Mouse (Mus musculus) midbrain, embryonic 14.5 days (tissue): ENCODE data around the gene Tmem151b. TPM values are rescaled to one million over a fixed set of nuclear protein-coding genes. Genes with fewer than 3 reads are reported as not detected.
A peak's percentile ranks its signal among the peaks of the same experiment; 100 is the strongest.

Experiments
- ATAC-seq: fragments of 200-750 bp; cut with Nextera tagmentation; 2 replicates; pipeline ENCODE4 v1.8.0; 2017; ENCODE audit warnings: moderate number of reproducible peaks, moderate library complexity; ENCODE audit not compliant: low FRiP score, low TSS enrichment
- DNase-seq: peaks from one replicate; pipeline ENCODE4 v3.0.0-alpha.2; 2015
- H3K27ac ChIP-seq: fragments of 300-500 bp; sonication (generic); replicated peaks from 2 replicates; pipeline ENCODE4 v1.5.1; 2014; ENCODE audit warnings: mild to moderate bottlenecking, low read depth, low read length, moderate library complexity
- H3K27me3 ChIP-seq: fragments of 300-500 bp; sonication (generic); 2 replicates; pipeline ENCODE4 v1.6.1; 2014; ENCODE audit warnings: low read length, control low read depth, mixed read lengths; ENCODE audit not compliant: control insufficient read depth, insufficient read depth
- H3K36me3 ChIP-seq: fragments of 300-500 bp; sonication (generic); 2 replicates; pipeline ENCODE4 v1.6.1; 2014; ENCODE audit warnings: low read length, control low read depth; ENCODE audit not compliant: control insufficient read depth, insufficient read depth
- H3K4me1 ChIP-seq: fragments of 300-500 bp; sonication (generic); 2 replicates; pipeline ENCODE4 v1.6.1; 2014; ENCODE audit warnings: mild to moderate bottlenecking, antibody characterized with exemption, low read length, control low read depth; ENCODE audit not compliant: control insufficient read depth, insufficient read depth
- H3K4me2 ChIP-seq: fragments of 300-500 bp; sonication (generic); 2 replicates; pipeline ENCODE4 v1.6.1; 2014; ENCODE audit warnings: mild to moderate bottlenecking, low read length, moderate library complexity
- H3K4me3 ChIP-seq: fragments of 300-500 bp; sonication (generic); replicated peaks from 2 replicates; pipeline ENCODE4 v1.5.1; 2014; ENCODE audit warnings: low read depth, low read length
- H3K9ac ChIP-seq: fragments of 300-500 bp; sonication (generic); replicated peaks from 2 replicates; pipeline ENCODE4 v1.6.1; 2014; ENCODE audit warnings: mild to moderate bottlenecking, low read length, moderate library complexity
- H3K9me3 ChIP-seq: fragments of 300-500 bp; sonication (generic); 2 replicates; pipeline ENCODE4 v1.6.1; 2016; ENCODE audit warnings: low read length, control low read depth, mixed read lengths; ENCODE audit not compliant: control insufficient read depth
- WGBS: fragments of 180-500 bp; shearing (Covaris S2); extraction: QIAGEN DNeasy Blood & Tissue Kit; methylation state at CpG from one replicate; pipeline ENCODE4 v1.1.7; 2014; 5-methylcytosine and 5-hydroxymethylcytosine counted together
- polyA plus RNA-seq: library from polyadenylated mRNA; unstranded; fragments of >200 nt; fragmentation: Nextera tagmentation; extraction: Ambion mirVana; gene quantifications from 2 replicates; pipeline ENCODE4 v1.2.1, GENCODE M21; 2014

Gene Tmem151b
- polyA plus RNA-seq, 1 experiment from 2014 or later, result 20.4 TPM

DNA sequence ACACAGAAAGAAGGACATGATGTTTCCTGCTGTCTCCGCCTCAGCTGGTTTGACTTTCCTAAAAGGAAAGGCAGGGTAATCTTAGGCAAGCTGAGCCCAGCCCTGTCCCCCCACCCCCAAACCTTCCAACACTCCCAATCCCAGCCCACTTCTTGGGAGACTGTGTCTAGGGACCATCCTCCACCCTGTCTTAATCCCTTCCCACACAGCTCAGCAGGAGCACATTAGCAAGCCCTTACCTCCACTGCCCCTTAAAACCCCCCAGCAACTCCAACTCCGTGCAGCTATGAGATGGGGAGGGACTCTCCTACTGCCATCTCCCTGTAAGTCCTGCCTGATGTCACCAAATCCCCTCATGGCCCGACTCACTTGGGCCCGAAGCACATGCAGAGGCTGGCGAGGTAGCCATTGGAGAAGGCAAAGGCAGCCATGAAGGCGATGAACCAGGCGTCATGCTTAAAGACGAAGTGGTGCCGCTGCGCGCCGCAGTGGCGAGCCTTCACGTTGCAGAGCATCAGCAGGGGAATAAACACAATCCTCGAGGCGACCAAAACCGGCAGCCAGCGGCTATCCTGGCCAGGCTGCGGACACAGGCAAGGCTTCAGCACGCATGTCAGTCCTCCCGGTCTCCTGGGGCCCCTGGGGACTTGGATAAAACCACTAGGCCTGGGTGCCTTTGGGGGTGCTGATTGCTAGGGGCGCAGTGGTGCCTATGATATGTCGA lies 36.4 kb upstream of the Tmem151b start:
- Histone ChIP-seq H3K36me3 (no peaks in the 10 kb centered on the region), H3K27me3 (no peaks in the 10 kb centered on the region), H3K4me2 (no peak overlapping the region), H3K9ac (no peak overlapping the region), H3K9me3 (no peaks in the 10 kb centered on the region), H3K4me1 (peaks cover 13% of the 10 kb centered on the region; the same call in 1 of the 2 replicates), H3K27ac (0 out of 2 replicates have a peak overlapping the region, but pooled peaks have one; percentile 61), H3K4me3 (no peak overlapping the region)
- no peak for DNase-seq
- WGBS, result 59% methylated on average over 23 of the region's 23 CpGs
- no peak for ATAC-seq

DNA sequence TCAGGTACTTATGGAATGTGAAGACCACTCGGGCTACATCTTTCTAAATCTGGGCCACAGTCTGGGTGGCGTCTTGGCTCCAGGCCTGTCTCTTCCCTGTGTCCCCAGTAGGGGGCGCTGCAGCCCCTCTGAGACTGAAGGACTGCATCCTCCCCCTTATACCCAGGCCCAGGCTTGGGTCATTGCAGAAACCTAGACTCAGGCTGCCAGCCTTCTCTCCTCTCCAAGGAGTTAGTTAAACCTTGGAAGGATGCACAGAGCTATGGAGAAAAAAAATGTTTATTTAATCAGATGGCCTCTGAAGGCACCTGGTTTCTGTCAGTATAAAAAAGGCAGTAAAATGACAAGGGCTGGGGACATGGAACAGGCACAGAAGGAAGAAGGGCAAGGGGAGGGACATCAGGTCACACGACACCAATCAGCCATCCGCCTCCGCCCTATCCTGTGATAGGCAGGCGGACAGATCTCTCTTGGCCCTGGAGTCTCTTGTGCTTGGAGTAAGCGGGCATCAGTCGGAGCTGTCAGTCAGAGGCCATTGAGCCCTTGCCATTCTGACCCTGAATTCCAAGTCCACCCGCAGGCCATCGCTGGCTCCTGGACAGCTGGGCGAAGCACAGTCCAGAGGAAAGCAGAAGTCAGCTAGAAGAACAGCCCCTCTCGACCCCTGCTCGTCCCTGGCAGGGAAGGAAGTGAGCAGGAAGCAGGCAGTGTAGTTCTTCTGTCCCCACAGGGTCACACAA lies 35.6 kb upstream of the Tmem151b start:
- H3K27me3 ChIP-seq, result no peaks in the 10 kb centered on the region
- no peak overlapping the region for H3K4me2 ChIP-seq
- DNase-seq, result peak; percentile 83
- peaks cover 13% of the 10 kb centered on the region; the same call in 1 of the 2 replicates for H3K4me1 ChIP-seq
- peak; percentile 67 for ATAC-seq
- H3K27ac ChIP-seq, result peak overlapping the region; percentile 61
- no peak overlapping the region for H3K4me3 ChIP-seq
- WGBS, result 13% methylated on average over 14 of the region's 14 CpGs
- no peaks in the 10 kb centered on the region for H3K9me3 ChIP-seq
- H3K36me3 ChIP-seq, result no peaks in the 10 kb centered on the region
- no peak overlapping the region for H3K9ac ChIP-seq

- no peak overlapping the region for H3K4me2 ChIP-seq
- WGBS, result 39% methylated on average over 12 of the region's 12 CpGs
- no peak overlapping the region; the same call in 1 of the 2 replicates for H3K9ac ChIP-seq
- peak; percentile 44 for ATAC-seq
- peak overlapping the region; percentile 61 for H3K27ac ChIP-seq
- H3K4me1 ChIP-seq, result peaks cover 13% of the 10 kb centered on the region; the same call in 1 of the 2 replicates
- H3K4me3 ChIP-seq, result no peak overlapping the region
- H3K9me3 ChIP-seq, result no peaks in the 10 kb centered on the region
- DNase-seq, result peak; percentile 60
- H3K27me3 ChIP-seq, result no peaks in the 10 kb centered on the region
- no peaks in the 10 kb centered on the region for H3K36me3 ChIP-seq
These were observed 34.8 kb upstream of the Tmem151b start for GRCm38 (mm10) chr17:45584096-45584896.

DNA sequence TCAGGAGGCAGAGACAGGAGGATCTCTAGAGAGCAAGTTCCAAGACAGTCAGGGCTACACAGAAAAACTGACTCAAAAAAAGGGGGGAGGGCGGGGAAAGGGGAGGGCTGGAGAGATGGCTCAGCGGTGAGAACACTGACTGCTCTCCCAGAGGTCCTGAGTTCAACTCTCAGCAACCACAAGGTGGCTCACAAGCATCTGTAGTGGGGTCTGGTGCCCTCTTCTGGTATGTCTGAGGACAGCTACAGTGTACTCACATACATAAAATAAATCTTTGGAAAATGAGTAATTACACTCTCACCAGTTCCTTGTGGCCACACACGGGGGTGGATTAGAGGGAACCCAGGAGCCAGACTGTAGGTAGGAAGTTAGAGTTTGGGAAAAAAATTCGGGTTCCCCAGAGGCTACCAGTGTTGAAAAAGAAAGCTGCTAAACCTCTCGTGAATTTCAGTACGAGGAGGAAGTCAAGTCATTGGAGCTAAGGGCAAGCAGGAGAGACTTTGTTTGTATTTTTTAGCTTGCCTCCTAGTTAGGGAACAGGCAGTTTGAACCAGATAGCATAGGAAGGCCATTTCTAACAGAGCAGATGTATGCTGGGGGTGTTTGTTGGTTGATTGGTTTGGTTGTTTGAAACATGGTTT lies 33.4 kb upstream of the Tmem151b start:
- Histone ChIP-seq H3K4me3 (no peak overlapping the region), H3K9me3 (no peaks in the 10 kb centered on the region), H3K27me3 (no peaks in the 10 kb centered on the region), H3K4me1 (peaks cover 13% of the 10 kb centered on the region; the same call in 1 of the 2 replicates), H3K9ac (no peak overlapping the region), H3K36me3 (no peaks in the 10 kb centered on the region), H3K27ac (no peak overlapping the region), H3K4me2 (no peak overlapping the region)
- WGBS, result 74% methylated on average over 6 of the region's 6 CpGs
- DNase-seq, result no peak
- ATAC-seq, result no peak

DNA sequence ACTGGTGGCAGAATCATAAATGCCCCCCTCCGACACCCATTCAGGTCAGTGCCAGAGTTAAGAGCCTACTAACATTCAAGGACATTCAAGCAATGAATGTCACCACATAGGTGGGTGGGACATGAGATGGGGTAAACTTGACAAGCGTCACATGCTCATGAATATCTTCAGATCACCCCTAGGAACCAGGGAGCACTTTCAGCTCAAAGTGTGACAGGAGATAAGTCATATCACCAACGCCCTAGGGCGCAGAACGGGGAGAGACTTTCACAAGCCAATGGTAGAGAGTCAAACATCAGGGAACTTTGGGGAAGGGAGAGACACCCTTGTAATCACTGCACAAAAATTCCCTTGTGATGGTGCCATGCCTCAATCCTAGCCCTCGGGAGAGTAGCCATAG lies 32.7 kb upstream of the Tmem151b start:
- no peak for DNase-seq
- Histone ChIP-seq H3K4me3 (no peak overlapping the region), H3K9me3 (no peaks in the 10 kb centered on the region), H3K36me3 (no peaks in the 10 kb centered on the region), H3K4me1 (peaks cover 13% of the 10 kb centered on the region; the same call in 1 of the 2 replicates), H3K9ac (no peak overlapping the region), H3K27me3 (no peaks in the 10 kb centered on the region), H3K27ac (no peak overlapping the region), H3K4me2 (no peak overlapping the region)
- WGBS, result 93% methylated on average over 6 of the region's 6 CpGs
- ATAC-seq, result no peak

- peak; percentile 86 for DNase-seq
- WGBS, result 12% methylated on average over 2 of the region's 2 CpGs
- no peaks in the 10 kb centered on the region for H3K9me3 ChIP-seq
These were observed 32.1 kb upstream of the Tmem151b start for GRCm38 (mm10) chr17:45581567-45581983.

DNA sequence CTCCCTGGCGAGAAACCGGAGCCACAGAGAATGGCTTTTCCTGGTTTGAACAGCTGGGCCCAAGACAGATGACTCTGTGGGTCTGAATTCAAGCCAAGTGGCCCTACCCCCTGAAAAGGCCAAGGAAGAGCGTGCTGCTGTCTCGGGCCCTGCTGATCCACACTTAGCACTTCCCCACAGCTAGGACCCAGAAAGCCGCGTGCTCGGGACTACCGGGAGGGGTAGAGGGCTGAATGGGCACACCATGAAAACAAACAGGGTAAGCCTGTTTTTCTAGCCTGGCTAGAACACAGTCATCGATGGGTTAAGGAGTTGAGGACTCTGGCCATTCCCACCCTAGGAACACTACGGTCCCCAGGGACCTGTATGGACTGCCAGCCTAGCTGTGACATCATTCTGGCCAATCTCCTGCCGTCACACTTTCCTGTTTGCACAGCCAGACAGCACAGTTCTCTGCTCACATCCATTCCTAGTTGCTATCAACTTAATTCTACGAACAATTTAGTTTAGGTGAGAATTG lies 31.5 kb upstream of the Tmem151b start:
- no peak overlapping the region for H3K9ac ChIP-seq
- no peaks in the 10 kb centered on the region for H3K9me3 ChIP-seq
- DNase-seq, result no peak
- H3K36me3 ChIP-seq, result no peaks in the 10 kb centered on the region
- 52% methylated on average over 12 of the region's 12 CpGs for WGBS
- no peak for ATAC-seq
- H3K27ac ChIP-seq, result no peak overlapping the region
- H3K4me2 ChIP-seq, result no peak overlapping the region
- no peaks in the 10 kb centered on the region for H3K27me3 ChIP-seq
- no peak overlapping the region for H3K4me3 ChIP-seq
- peaks cover 13% of the 10 kb centered on the region; the same call in 1 of the 2 replicates for H3K4me1 ChIP-seq

More at GRCm38 (mm10) chr17:45581567-45581983, 32.1 kb upstream of the Tmem151b start:
- Histone ChIP-seq H3K27ac (no peak overlapping the region), H3K9ac (no peak overlapping the region), H3K4me3 (no peak overlapping the region), H3K4me1 (peaks cover 13% of the 10 kb centered on the region; the same call in 1 of the 2 replicates), H3K4me2 (no peak overlapping the region), H3K36me3 (no peaks in the 10 kb centered on the region), H3K27me3 (no peaks in the 10 kb centered on the region)
- no peak for ATAC-seq

DNA sequence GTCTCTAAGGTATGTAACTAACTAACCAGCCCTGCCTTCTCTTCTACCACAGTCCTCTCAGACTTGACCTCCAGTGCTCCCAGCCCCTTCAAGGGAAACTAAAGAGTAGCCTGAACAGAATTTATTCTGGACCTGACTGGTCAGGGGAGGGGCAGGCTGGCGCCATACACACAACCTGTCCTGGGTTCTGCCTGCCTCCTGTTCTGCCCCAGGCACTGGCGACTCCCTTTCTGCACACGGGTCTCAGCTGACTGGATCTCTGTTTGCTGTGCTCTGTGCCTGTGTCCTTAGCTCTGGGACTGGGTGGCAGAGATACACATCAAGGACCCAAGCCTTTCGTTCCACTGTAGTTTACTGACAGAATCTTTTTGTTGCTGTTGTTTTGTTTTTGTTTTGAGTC lies 30.1 kb upstream of the Tmem151b start:
- ATAC-seq (no peak), DNase-seq (no peak)
- no peaks in the 10 kb centered on the region for H3K27me3 ChIP-seq
- H3K4me3 ChIP-seq, result no peak overlapping the region
- no peak overlapping the region for H3K9ac ChIP-seq
- H3K27ac ChIP-seq, result no peak overlapping the region
- no peaks in the 10 kb centered on the region for H3K9me3 ChIP-seq
- H3K4me2 ChIP-seq, result no peak overlapping the region
- H3K36me3 ChIP-seq, result no peaks in the 10 kb centered on the region
- 87% methylated on average over 4 of the region's 4 CpGs for WGBS
- H3K4me1 ChIP-seq, result peaks cover 8% of the 10 kb centered on the region
